Mouse (Mus musculus) cerebellum, postnatal 10 days (tissue): ENCODE measurements around the gene Tial1.

Source experiments
- DNase-seq, 2 experiments: peaks; one replicate each; pipeline ENCODE4 v3.0.0; 2021; ENCODE audit warnings: mixed read lengths in 2 of 2

The Tial1 gene

DNA sequence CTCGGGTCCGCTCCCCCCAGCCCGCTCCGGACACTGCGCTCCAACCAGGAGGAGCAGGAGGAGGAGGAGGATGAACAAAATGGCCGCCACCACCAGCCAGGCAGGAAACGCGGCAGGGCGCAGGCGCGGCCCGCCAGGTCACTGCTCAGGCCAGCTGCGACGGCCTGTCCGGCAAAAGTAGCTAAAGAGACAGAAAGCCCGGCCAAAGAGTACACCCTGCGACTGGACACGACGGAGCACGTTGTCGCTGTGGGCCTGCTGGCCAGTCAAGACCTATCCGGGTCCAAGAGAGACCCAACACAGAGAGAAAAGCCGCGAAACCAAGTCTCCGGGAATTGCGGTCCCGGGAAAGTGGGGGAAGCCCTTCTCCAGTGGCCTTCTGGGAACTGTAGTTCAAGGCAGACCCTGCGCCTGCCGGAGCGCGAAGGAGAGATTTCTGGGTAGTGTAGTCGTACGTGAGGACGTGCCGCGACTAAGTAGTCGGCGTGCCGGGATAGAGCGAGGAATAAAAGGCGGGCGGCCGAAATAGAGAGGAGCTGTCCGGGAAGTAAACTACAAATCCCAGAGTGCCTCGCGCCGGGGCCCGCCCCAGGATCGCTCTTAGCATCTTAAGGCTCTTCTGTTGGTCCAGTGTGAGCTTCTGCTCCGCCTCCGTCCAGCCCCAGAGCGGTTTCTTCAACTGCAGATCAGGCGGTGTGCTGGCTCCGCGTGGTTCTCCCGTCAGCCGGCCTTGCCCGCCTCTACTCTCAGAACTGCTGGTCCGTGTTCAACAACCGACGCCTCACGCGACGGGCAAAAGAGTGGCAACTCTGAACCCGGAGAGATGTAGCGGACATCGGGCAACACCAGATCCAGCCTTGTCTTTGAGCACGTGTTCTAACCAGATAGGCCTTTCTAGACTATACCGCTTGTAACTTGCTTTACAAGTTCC is at the start of gene Tial1:
Gene Tial1, minus strand, starts transcription at position 433 of the 931 bp plus-strand sequence.
- peak; percentile 97 to 99 for DNase-seq

DNA sequence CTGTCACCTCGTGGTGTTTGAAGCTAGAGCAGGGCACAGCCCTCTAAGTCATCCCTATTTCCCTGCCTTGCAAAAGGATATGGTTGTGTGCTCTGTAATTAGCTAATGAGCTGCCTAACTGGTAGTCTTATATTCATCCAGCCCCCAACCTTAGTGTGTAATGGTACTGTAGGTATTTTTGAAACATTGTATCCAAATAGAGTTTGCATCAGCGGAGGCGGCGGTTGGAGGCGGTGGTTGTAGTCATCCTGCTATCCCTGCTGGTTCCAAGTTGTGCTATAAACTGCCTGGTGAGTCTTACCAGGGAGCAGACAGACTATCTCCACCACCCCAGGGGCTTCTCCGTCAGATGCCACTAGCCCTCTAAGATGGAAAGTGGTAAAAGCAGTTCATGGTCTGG is 42.6 kb upstream of the Tial1 start:
- DNase-seq = no peak

DNA sequence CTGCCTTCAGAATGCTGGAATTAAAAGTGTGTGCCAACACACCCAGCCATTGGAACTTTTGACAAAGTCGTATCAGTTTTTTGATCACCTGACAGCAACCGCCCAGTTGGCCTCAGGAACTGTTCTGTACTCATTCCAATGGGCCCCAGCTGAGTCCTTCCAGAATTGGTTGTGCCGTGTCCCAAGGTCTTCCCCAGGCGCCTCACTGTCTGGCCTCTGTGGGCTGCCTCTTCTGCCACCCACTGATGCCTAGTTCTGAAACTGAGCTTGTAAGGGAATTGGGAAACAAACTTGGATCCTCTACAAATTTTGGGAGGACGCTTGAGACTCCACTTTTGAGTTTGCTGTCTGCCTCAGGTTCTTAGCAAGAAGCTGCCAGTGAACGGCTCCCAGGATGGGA is 38.3 kb upstream of the Tial1 start:
- no peak for DNase-seq

DNA sequence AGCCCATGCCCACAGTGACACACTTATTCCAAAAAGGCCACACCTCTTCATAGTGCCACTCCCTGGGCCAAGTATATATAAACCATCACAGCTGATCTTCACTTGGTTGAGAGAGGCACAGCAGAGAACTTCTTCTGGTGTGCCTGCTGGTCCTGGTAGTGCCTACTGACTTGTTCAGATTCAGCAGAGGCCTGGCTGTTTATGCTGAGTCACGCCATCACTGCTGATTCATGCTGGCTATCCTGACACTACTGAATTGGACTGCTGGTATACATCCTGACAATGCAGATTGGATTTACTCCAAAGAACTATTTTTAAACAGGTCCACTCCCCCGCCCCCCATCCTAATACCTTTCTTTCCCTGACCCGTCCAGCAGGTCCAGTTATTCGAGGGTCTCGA is 33.0 kb upstream of the Tial1 start:
- DNase-seq = no peak

DNA sequence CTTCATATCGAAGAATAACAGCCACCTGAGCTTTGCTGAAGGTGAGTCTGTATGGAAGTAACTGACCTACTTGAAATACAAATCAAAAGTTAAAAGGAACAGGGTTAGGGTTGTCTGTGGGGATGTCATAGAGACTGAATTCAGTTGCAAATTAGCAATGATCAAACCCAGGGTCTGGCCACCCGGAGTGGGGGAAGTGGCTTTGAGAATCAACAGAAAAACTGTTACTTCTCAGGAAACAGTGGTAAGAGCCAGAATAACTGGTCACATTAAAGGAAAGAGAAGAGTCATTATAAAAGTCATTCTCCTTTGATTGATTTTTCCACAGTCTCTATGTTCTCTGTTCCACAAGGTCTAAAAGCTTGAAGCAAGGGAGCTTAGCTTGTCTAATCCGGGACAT is 27.5 kb upstream of the Tial1 start:
- DNase-seq = no peak

DNA sequence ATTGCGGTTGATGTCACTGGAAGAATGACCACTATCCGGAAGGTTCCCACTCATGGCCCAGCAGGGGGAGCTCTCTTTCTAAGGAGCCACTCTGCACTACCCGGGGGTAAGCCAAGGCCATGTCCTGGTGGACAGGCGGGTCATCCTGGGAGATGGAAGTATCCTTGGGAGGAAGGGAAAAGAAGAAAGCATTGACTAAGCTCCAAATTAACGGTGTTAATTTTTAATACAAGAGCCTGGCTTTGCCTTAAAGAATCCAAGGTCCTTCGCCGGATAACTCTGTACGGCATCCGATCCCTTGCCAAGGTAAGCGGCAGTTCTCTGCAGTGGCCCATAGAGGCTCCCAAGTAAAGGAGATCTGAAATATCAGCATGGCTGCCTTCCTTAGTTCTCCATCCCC is 12.8 kb upstream of the Tial1 start:
- peak; percentile 93 to 95 for DNase-seq

DNA sequence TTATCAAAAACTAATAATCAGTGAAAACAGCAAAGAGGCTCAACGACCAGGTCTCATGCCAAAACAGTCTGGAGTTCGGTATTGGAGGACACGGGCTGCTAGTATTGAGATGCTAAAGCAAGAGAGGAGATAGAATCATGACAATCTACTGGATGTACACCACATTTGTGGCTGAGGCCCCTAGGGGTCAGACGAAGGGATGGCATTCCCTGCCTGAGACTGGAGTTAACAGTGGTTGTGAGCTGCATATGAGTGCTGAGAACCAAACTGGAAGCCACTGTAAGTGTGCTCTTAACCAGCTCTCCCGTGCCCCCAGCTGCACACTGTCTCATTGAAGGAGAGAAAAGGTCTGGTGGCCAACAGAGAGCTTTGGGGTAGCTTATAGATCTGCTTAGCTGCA is 889 bp upstream of the Tial1 start:
- DNase-seq = peak; percentile 11 to 25

DNA sequence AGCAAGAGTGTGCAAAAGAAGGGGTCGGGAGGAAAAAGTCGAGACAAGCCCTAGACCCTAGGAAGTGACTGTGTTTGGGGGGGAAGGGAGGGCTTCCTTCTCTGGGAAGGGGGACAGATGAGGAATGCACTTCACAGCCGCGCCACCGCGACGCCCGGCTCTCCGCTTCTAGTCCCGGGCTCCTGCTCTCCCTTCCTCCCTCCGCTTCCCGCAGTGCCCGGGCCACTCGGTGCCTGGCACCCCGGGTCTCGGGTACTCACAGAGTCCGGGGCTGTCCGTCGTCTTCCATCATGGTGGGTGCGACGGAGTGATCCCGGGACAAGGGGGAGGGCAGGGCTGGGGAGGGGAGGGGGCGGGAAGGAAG is 670 bp downstream of the Tial1 start:
- DNase-seq = no peak

DNA sequence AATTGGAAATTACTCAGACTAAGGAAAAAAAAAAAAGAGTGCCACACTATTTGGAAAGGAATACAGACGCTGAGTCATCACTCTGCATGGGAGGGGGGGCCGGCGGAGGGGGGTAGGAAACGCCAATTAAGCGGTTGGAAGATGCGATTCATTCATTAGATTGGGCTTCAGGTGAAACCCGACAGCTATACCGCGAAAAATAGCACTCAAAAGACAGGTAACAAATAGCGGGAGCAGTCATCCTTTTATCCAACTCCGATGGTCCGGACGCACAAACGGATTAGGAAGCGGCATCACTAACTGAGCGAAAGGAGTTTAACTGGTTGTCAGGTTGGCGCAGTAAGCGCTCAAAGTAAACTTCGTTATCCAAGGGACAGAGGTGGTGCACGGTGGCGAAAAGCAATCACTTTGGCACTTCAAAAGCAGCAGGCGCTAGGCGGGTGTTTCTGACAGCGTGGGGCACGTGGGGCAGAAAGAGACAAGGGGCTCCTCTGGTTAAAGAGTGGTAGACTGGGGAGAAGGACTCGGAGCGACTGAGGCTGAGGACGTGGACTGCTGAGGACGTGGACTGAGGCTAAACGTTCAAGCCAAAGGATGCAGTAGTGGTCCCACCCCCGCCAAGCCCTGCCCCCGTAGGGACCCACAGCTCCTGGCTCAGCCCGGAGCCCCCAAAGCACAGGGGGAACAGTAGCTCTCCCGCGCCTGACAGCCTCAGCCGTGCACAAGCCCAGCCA is 1.2 kb downstream of the Tial1 start:
- peak; percentile 60 to 61 for DNase-seq

DNA sequence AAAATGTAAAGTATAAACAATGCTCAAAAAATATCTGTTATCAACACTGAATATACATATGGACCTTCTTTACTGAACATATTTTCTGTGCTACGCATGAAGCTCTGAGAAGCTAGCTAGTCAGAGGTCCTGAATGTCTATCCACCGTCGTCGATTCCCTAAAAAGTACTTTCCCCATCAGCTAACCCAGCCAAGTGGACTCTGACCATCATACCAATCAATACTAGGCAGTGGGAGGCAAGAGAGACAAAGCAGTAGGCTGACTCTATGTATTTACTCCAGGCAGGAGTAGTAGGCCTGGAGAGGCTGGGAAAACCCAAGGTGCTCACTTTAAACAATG is 1.8 kb downstream of the Tial1 start:
- DNase-seq = no peak

DNA sequence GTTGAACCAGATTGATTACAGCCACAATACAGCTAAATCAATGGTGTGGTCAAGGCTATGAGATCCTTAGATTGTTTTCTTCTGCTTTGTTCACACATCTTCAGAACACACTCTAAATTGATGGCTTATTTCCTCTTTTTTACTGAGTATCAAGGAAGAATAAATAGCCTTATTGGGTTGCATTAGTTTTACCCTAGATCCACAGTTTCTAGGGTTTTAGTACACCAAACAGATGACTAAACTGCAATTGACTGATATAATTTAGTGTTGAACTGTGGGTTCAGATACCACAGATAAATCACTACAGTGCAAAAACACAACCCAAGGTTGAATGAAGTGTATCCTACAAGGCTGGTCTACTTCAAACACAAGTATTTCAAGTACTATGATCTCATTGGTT is 3.5 kb downstream of the Tial1 start:
- no peak for DNase-seq

DNA sequence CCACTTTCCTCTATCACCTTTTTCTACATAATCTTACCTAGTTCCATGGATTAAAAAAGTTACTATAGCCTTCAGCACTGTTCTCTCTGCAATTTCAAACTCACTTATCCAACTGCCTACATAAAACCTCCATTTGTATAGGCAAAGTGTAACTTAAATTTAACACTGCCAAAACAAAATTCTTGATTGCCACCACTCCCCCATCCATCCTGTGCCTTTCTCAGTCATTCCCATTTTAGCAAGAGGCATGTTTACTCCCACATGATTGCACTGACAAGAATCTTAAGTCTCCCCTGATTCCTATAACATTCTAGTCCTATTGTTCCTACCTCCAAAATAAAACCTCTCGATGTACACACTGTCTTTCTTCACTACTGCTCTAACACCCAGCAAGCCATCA is 8.8 kb downstream of the Tial1 start:
- DNase-seq = no peak

DNA sequence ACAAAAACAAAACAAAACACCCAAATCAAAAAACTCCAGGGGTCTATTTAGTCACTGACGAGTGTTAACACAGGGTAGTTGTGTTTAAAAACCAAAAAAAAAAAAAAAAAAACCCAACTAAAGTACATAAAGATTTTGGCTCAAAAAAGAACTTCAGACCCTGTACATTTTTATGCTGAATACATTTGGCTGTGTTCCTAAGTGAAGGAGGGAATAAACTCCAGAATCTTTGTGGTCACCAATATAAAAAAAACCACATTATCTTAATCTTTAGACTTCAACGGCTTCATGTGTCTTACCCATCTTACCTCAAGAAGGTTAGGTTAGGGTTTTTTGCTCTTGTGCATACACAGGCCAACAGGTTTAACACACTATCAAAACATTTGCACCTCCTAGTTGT is 20.9 kb downstream of the Tial1 start:
- DNase-seq = no peak

DNA sequence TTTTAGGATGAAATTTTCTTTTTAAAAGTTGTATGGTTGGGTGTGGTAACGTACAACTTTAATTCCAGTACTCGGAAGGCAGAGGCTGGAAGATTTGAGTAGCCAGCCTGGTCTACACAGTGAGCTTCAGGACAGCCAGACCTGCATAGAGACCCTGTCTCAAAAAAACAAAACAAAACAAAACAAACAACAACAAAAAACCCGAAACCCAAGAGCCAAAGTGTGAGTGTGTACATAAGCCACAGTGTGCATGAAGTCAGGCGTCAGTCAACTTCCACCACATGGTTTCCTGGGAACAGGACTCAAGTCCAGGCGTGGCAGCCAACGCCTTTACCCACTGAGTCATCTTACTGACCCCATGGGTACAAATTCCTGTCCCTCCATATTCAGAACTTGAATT is 22.3 kb downstream of the Tial1 start:
- no peak for DNase-seq

DNA sequence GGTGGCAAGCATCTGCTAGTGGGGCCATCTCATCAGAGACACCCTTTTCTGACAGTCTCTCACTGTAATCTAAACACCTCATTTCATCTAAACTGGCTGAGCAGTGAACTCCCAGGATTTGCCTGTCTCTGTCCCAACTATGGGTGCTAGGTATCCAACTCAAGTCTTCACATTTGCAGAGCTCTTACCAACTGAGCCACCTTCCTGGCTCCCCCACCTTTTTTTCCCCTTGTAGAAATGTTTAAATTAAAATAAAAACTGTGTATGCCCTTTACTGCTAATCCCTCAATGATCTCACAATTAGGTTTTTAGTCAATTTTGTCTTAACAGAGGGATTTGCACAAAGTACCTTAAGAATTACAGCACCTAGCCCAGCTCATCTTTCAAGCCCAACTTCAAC is 23.4 kb downstream of the Tial1 start:
- no peak for DNase-seq

DNA sequence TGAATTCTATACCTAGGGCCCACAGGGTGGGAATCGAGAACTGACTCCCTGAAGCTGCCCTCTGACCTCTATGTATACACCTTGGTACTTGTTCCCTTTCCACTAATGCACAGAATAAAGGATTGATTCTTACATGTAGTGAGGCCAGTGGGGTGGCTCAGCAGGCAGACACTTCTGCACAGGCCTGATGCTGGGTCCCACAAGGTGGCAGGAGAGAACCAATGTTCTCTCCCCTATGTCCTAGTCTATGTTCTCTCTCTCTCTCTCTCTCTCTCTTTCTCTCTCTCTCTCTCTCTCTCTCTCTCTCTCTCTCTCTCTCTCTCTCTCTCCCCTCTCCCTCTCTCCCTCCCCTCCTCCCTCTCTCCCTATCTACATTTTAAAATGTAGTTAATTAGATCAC is 28.3 kb downstream of the Tial1 start:
- peak in 1 of 2 experiments; percentile 29 for DNase-seq

DNA sequence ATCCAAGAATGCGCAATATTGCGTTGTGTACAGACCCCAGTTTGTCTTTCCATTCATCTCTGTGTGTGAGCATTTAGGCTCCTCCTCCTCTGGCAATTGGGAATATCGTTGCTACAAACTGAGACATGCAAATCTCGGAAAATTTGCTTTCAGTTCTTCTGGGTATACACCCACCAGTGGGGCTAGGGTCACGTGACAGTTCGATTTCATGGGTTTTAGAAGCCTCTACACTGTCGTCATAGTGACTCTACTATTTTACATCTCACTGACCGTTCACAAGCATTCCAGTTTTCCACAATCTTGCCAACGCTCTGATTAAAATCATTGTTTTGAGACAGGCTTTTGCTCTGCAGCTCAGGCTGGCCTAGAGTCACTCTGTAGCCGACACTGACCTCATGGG is 28.9 kb downstream of the Tial1 start:
- no peak for DNase-seq

DNA sequence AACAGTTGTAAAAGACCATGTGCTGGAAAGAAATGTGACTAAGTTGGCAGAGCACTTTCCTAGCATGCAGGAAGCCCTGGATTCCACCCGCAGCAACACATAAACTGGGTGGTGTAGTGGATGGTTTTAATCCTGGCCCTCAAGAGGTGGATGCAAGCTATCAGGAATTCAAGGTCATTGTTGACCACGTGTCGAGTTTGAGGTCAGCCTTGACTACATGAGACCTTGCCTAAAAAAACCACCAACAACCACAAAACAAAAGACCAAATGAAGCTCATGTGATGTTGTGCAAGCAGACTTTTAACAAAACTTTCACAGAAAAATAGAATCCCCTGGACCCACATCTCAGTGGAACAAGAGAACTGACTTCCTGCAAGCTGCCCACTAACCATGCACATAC is 39.0 kb downstream of the Tial1 start:
- no peak for DNase-seq

DNA sequence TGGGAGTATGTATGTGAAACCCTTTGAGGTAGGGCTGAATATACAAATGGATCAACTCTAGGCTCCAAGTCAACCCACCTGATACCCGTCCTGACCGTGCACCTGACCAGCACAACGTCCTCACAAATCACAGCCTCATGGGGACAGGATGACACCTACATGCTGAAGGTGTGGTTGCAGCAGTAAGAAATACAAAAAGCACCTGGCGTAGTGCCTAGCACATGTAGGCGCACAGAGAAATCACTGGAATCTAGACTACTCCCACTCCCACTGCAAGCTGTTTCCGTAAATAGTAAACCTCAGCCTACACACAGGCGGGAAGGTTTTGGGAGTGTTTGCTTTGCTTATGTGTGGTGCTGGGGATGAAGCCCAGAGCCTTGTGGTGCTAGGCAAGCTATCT is 39.8 kb downstream of the Tial1 start:
- no peak for DNase-seq

DNA sequence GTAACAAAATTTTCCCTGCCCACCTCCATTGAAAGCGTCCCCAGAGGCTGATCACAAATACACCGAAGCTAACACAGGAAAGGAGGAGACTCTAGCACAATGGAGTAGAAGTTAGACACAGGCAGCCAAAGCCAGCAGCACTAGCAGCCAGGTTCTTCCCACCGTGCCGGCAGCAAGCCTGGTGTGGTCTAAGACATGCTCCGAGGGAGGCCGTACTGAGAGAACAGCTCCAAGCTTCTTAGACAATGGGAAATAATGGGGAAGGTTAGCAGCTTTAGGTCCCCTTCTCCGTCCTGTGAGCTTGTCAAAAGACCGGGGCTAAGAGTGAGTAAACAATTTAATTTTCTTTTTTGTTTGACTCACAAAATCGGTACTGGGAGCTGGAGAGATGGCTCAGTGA is 41.8 kb downstream of the Tial1 start:
- DNase-seq = no peak

DNA sequence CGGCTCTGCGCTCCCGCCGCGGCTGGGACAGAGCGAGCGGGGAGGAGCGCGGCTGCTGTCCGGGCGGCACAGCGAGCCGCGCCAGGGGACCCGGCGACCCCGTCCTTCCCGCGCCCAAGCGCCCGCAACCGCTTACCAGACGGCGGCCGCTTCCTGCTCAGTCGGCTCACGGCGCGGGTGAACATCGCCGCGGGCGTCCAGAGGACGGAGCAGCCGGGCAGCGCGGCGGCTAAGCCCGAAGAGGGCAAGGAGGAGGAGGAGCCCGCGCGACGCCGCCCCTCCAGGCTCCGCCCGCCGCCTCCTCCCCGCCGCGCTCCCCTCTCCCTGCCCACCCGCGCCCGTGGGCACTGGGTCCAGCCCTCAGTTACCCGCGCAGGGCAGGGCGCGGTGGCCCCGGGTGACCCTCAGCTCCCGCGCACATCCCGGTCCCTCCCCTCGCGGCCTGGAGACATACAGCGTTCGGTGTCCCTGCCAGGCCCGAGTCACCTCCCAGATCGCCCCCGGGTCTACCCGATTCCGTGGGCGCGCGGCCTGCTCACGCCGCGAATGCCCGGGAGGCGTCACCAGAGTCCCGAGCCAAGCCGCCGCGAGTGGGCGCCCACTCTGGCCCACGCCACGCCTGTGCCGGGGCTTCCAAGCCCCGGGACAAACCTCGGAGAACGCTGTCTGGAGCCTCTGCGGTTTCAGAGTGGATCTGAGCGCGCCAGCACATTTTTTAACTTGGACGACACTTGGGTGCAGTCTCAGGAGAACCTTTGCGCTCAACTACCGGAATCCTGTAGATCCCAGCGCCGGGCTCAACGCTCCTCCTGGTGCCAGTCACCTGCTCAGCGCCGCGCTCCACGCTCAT is 43.4 kb downstream of the Tial1 start, which contains the start of gene Rgs10:
Gene Rgs10, minus strand, starts transcription at position 829 of the 850 bp plus-strand sequence.
- DNase-seq = peak; percentile 62 to 74

DNA sequence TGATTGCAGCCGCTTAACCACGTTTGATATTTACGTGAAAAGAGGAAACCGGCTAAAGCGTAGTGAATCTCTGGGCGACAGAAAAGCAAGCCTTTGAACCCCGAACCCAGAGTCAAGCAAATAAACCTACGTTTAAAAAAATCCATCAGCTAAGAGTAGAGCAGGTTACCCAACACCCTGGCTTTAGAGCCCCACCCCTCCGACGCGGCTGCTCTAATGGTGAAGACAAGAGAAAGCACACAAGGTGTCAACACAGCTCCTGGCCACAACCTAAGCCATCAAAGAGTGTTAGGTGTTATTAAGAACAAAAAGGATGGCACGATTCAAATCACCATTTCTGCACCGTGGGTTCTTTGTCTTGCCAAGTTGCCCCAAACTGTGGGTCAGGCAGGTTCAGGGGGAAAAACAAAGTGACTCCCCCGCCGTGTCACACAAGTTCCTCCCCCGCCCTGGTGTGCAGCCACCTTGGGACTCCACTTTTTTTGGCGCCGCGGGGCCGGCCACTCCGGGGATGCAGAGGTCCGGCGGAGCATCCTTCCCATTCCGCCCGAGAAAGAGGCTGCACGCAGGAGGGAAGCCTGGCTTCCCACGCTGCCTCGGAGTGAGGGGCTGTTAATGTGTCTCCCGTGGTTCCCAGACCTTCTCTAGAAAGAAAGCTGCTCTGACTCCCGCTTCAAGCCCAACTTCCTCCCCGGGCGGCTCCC is 44.1 kb downstream of the Tial1 start:
- DNase-seq = peak; percentile 16 to 26

DNA sequence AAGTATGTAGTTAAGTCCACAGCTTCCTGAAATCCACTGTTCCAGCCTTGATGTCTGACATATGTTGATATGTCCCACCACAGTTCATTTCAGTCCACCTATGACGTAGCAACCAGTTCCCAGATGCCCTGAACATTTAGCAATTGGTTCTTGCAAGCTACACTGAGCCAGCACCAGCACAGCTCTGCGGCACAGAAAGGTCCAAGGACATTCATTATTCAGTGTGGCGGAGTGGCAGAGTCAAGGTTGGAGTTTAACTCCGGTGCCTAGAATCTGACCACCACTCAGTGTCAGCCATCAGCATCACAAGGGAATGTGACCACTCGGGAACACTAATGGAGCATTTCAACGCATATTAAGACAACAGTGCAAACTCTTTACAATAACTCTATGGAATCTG is 44.9 kb downstream of the Tial1 start:
- no peak for DNase-seq
